Mouse (Mus musculus): ENCODE data around the gene Plgrkt. TPM values are rescaled to one million over a fixed set of nuclear protein-coding genes. Genes with fewer than 3 reads are reported as not detected.

Gene Plgrkt
- total and polyA plus RNA-seq, 3 experiments = 117 to 145 TPM; not detected in 1

DNA sequence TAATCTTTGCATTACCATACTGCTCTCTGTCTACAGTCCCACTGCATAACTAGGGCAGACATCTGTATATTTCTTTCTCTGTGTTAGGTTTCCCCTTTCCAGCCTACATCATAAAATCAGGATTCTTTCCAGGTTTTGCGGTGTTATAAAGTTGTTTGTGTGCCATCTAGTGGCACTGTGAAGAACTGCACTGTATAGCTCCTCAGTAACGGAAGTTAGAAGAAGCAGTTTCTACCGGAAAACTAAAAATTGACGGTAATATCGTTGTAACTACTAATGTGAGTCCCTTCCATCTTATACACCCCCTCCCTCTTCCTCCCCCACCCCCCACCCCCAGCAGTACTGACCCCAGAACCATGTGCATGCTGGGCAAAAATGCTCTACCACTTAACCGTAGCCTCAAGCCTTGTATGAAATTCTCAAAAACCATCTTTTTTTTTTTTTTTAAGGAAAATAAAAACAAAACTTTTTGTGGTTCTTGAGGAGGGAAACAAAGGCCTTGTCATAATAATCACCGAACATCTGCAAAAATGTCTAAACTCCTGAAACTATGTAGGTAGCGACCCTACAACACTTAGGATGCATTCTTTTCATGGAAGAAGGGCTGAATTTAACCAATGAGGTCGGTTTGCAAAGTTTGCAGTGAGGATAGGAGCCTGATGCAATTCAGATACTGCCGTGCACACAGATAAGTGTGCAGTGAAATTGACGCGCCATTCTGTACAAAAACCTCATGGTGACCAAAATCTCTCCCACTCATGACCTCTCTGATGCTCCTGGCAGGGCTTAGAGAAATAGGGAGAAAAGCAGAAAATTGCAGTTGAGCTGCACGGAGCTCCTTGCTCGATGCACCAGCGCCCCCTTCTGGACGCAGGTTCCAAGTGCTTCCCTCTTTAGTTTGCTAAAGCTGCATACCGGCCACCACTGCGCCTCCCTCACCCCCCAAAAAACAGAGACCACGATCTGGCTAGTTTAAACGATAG lies 12.0 kb downstream of the Plgrkt start (continued):
- TF ChIP-seq NELFE (IDR thresholded peaks at IDR 0.05; ENCODE audit: low read depth, low read length) (peak; percentile 34), USF2 (IDR thresholded peaks at IDR 0.05; ENCODE audit: borderline replicate concordance in 1 of 2, insufficient read depth in 1 of 2, low read depth in 1 of 2, low read length in 2 of 2) (no peak), ZMIZ1 (IDR thresholded peaks at IDR 0.05; ENCODE audit: low read depth, low read length) (no peak), UBTF (IDR thresholded peaks at IDR 0.05; ENCODE audit: borderline replicate concordance, insufficient read depth, low read depth, low read length) (no peak), USF1 (IDR thresholded peaks at IDR 0.05; ENCODE audit: low read depth, low read length) (0 out of 2 replicates have a peak, but pooled peaks have one; percentile 4), ELF1 (IDR thresholded peaks at IDR 0.05; ENCODE audit: low read depth, low read length) (peak; percentile 65), ETS1 (IDR thresholded peaks at IDR 0.05; ENCODE audit: low read depth, low read length) (peak; percentile 21; the same call in 1 of the 2 replicates), POLR2AphosphoS5 (IDR thresholded peaks at IDR 0.05; ENCODE audit: borderline replicate concordance, low read depth, low read length) (no peak), POLR2AphosphoS2 (IDR thresholded peaks at IDR 0.05; ENCODE audit: low read length) (no peak; the same call in 1 of the 2 replicates), MYB (IDR thresholded peaks at IDR 0.05; ENCODE audit: low read depth, low read length) (peak; percentile 86), CHD1 (IDR thresholded peaks at IDR 0.05; ENCODE audit: low read depth, low read length) (peak; percentile 94), HCFC1 (IDR thresholded peaks at IDR 0.05; ENCODE audit: low read depth, low read length) (peak; percentile 65), MEF2A (IDR thresholded peaks at IDR 0.05; ENCODE audit: extremely low read depth, insufficient replicate concordance, low read depth, low read length, poor library complexity, severe bottlenecking) (no peak), MYC (IDR thresholded peaks at IDR 0.05; ENCODE audit: low read depth, low read length) (peak; percentile 83), RCOR1 (IDR thresholded peaks at IDR 0.05; ENCODE audit: low read depth, low read length) (no peak; the same call in none of the 2 replicates)

DNA sequence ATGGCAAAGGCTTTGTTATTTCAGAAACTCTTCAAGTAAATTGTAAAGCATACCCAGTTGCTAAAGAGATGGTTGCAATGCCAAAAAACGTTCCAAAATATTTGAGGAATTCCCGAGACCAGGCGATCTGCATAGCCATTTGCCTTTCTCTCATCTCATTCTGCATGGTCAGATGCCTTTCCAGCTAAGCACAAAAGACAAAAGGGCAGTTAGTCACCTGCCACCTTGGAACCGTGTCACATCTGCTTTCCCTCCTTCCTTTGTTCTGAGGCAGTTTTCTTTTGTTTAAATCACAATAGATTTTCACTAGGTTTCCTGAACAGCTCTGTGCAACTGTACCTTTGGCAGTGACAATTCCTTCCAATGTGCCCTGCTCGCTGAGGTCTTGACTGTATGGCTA lies 16.2 kb downstream of the Plgrkt start:
- no peak overlapping the region for H3K4me3 ChIP-seq (ENCODE audit: control insufficient read depth in 1 of 2, insufficient read depth in 1 of 2, low read depth in 2 of 2, low read length in 2 of 2)
- H3K4me1 ChIP-seq (ENCODE audit: control insufficient read depth in 1 of 2, insufficient read depth in 2 of 2, low read length in 2 of 2) = no peaks in the 10 kb centered on the region
- TF ChIP-seq UBTF (IDR thresholded peaks at IDR 0.05; ENCODE audit: borderline replicate concordance, insufficient read depth, low read depth, low read length) (no peak), NRF1 (IDR thresholded peaks at IDR 0.05; ENCODE audit: insufficient read depth, low read depth, low read length, poor library complexity, severe bottlenecking) (no peak), GATA1 (IDR thresholded peaks at IDR 0.05; ENCODE audit: low read depth, low read length) (no peak), MAZ (IDR thresholded peaks at IDR 0.05; ENCODE audit: low read depth, low read length) (no peak), MXI1 (IDR thresholded peaks at IDR 0.05; ENCODE audit: low read depth, low read length) (no peak), TBP (IDR thresholded peaks at IDR 0.05; ENCODE audit: low read depth, low read length) (no peak)
- no peaks in the 10 kb centered on the region for H3K9me3 ChIP-seq (replicated peaks; ENCODE audit: insufficient read depth, low read length)
- peaks cover 3 to 7% of the 10 kb centered on the region in 2 experiments; a peak in 3 of 4 replicates for H3K36me3 ChIP-seq (ENCODE audit: control insufficient read depth in 1 of 2, insufficient read depth in 2 of 2, low read length in 2 of 2)
- no peaks in the 10 kb centered on the region for H3K79me2 ChIP-seq (ENCODE audit: control insufficient read depth, insufficient read depth, low read length, poor library complexity)
- H3K9ac ChIP-seq (ENCODE audit: control insufficient read depth, low read depth, low read length, poor library complexity, severe bottlenecking) = no peak overlapping the region
- H3K27me3 ChIP-seq (ENCODE audit: control insufficient read depth in 1 of 2, insufficient read depth in 2 of 2, low read length in 2 of 2) = no peaks in the 10 kb centered on the region
- no peak for DNase-seq (ENCODE audit: low read depth, low spot score)
- H3K27ac ChIP-seq (ENCODE audit: control insufficient read depth, low read depth, low read length) = no peak overlapping the region
